7 mouse cellular contexts compared by ENCODE assay signal in genomic region chr7:121707073-121707667, GRCm38 (mm10). TPM values are rescaled to one million over a fixed set of nuclear protein-coding genes. Genes with fewer than 3 reads are reported as not detected.
DNase-seq lines count a peak whose midpoint lies in the region; ATAC-seq lines count a peak whose summit lies in the region.

Gene Usp31, minus strand, starts transcription at chr7:121707253.

- H3K4me1 ChIP-seq in embryonic facial prominence, embryonic 12.5 days: peaks cover 20% of the 10 kb centered on the region
- H3K4me1 ChIP-seq in limb, embryonic 11.5 days (ENCODE audit: control insufficient read depth, insufficient read depth, low read length): 0 out of 2 replicates have a peak, but pooled peaks cover 8% of the 10 kb centered on the region
- H3K4me1 ChIP-seq in midbrain, embryonic 14.5 days (ENCODE audit: control insufficient read depth, insufficient read depth, low read length): peaks cover 27% of the 10 kb centered on the region

- no peaks in the 10 kb centered on the region for H3K27me3 ChIP-seq in embryonic facial prominence, embryonic 12.5 days
- no peaks in the 10 kb centered on the region for H3K27me3 ChIP-seq in limb, embryonic 11.5 days (ENCODE audit: control insufficient read depth, insufficient read depth, low read length)
- no peaks in the 10 kb centered on the region for H3K27me3 ChIP-seq in midbrain, embryonic 14.5 days (ENCODE audit: control insufficient read depth, insufficient read depth, low read length)

- under 1% methylated on average over 66 of the region's 82 CpGs for WGBS in embryonic facial prominence, embryonic 12.5 days
- under 1% methylated on average over 56 of the region's 82 CpGs for WGBS in limb, embryonic 11.5 days
- WGBS in midbrain, embryonic 14.5 days: under 1% methylated on average over 68 of the region's 82 CpGs

- peak within 1 kb of the TSS; percentile 78 for H3K4me3 ChIP-seq in embryonic facial prominence, embryonic 12.5 days
- H3K4me3 ChIP-seq in limb, embryonic 11.5 days (ENCODE audit: low read depth, low read length): peak within 1 kb of the TSS; percentile 70
- peak within 1 kb of the TSS; percentile 84 for H3K4me3 ChIP-seq in midbrain, embryonic 14.5 days (replicated peaks; ENCODE audit: low read depth, low read length)

- H3K27ac ChIP-seq in embryonic facial prominence, embryonic 12.5 days: peak within 1 kb of the TSS; percentile 86
- no peak within 1 kb of the TSS; the same call in 1 of the 2 replicates for H3K27ac ChIP-seq in limb, embryonic 11.5 days (replicated peaks; ENCODE audit: low read depth, low read length)
- peak within 1 kb of the TSS; percentile 92 for H3K27ac ChIP-seq in midbrain, embryonic 14.5 days (replicated peaks; ENCODE audit: low read depth, low read length)

- H3K36me3 ChIP-seq in embryonic facial prominence, embryonic 12.5 days: no peaks in the 10 kb centered on the region; the same call in 1 of the 2 replicates
- H3K36me3 ChIP-seq in limb, embryonic 11.5 days (ENCODE audit: control insufficient read depth, insufficient read depth, low read length): no peaks in the 10 kb centered on the region
- no peaks in the 10 kb centered on the region for H3K36me3 ChIP-seq in midbrain, embryonic 14.5 days (ENCODE audit: control insufficient read depth, insufficient read depth, low read length)

- H3K9me3 ChIP-seq in embryonic facial prominence, embryonic 12.5 days: no peaks in the 10 kb centered on the region
- H3K9me3 ChIP-seq in limb, embryonic 11.5 days (ENCODE audit: control insufficient read depth, low read length): no peaks in the 10 kb centered on the region
- no peaks in the 10 kb centered on the region for H3K9me3 ChIP-seq in midbrain, embryonic 14.5 days (ENCODE audit: control insufficient read depth, low read length)

- H3K4me2 ChIP-seq in embryonic facial prominence, embryonic 12.5 days (replicated peaks): peak within 1 kb of the TSS; percentile 96
- H3K4me2 ChIP-seq in limb, embryonic 11.5 days (ENCODE audit: low read depth, severe bottlenecking): peak within 1 kb of the TSS; percentile 100
- peak within 1 kb of the TSS; percentile 91 for H3K4me2 ChIP-seq in midbrain, embryonic 14.5 days (ENCODE audit: low read length)

- DNase-seq in adrenal gland, postnatal 25 days: peak; percentile 92
- peak; percentile 100 for DNase-seq in heart, adult 11 months
- DNase-seq in kidney, adult 18-20 months: peak; percentile 96
- peak; percentile 93 for DNase-seq in limb, embryonic 11.5 days (ENCODE audit: low spot score)
- DNase-seq in midbrain, embryonic 14.5 days: peak; percentile 99
- DNase-seq in spleen, adult 18-20 months: peak; percentile 88 to 93

- H3K9ac ChIP-seq in embryonic facial prominence, embryonic 12.5 days: peak within 1 kb of the TSS; percentile 80
- peak within 1 kb of the TSS; percentile 80 for H3K9ac ChIP-seq in limb, embryonic 11.5 days (ENCODE audit: low read length)
- H3K9ac ChIP-seq in midbrain, embryonic 14.5 days (replicated peaks; ENCODE audit: low read length): peak within 1 kb of the TSS; percentile 76

- peak; percentile 99 for ATAC-seq in embryonic facial prominence, embryonic 12.5 days (ENCODE audit: insufficient number of reproducible peaks, insufficient read depth, low FRiP score, low TSS enrichment)
- ATAC-seq in limb, embryonic 11.5 days (ENCODE audit: insufficient number of reproducible peaks, low FRiP score, low TSS enrichment, low read depth): peak; percentile 99
- ATAC-seq in midbrain, embryonic 14.5 days (ENCODE audit: low FRiP score, low TSS enrichment): peak; percentile 98

RNA-seq across cellular contexts. Expression of gene Usp31, which starts in this region (rescaled TPM):
- 15.4 and 18.8 TPM in 2 replicates for total RNA-seq in adrenal gland, postnatal 25 days (2021)
- polyA plus RNA-seq in embryonic facial prominence, embryonic 12.5 days (2016; fragmentation: Nextera tagmentation; extraction: Ambion mirVana): 2.3 and 2.9 TPM in 2 replicates
- polyA plus RNA-seq in limb, embryonic 11.5 days (2014; fragmentation: Nextera tagmentation; extraction: Ambion mirVana): 2.5 and 3.1 TPM in 2 replicates
- 4.8 and 5.5 TPM in 2 replicates for polyA plus RNA-seq in midbrain, embryonic 14.5 days (2014; fragmentation: Nextera tagmentation; extraction: Ambion mirVana)
